Mouse (Mus musculus): ENCODE results near the gene Nup210.

DNA sequence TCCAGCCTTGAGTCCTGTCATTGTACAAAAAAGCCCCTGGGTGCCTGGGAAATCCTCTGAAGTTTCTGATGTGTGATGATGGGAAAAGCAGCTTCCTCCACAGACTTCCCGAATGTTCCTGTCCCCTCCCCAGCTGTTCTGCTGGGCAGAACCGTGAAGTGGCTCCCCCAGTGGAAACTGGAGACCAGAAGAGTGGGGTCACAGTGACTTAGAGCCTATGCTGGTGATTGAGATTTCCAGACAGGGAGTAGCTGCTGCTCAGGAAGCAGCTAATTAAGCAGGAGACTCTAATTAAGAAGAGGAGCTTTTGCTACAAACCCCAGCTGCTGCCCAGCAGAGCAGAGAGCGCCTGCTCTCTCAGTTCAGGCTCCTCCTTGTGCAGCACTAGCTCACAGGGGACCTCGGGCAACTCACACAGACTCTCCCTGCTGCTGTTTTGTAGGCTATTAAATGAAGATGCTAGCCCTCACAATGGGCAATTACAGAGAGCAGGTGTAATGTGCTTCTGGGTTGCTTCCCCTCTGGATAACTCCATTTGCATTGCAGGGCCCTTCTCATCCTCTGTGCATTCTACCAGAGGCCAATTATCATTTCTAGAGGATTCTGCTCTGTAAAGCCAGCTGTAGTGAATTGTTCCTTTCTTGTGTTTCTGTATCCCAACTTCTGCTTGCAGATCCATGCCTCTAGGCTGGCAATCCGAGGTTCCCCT lies 30.0 kb upstream of the Nup210 start:
- no peak for TF ChIP-seq CTCF (IDR thresholded peaks at IDR 0.05; ENCODE audit: extremely low read depth, insufficient read depth, insufficient read length, insufficient replicate concordance)
- TF ChIP-seq POLR2A (IDR thresholded peaks at IDR 0.05; ENCODE audit: low read depth, low read length), result no peak
